ENCODE assay signal across 9 mouse cellular contexts in the genomic region with DNA sequence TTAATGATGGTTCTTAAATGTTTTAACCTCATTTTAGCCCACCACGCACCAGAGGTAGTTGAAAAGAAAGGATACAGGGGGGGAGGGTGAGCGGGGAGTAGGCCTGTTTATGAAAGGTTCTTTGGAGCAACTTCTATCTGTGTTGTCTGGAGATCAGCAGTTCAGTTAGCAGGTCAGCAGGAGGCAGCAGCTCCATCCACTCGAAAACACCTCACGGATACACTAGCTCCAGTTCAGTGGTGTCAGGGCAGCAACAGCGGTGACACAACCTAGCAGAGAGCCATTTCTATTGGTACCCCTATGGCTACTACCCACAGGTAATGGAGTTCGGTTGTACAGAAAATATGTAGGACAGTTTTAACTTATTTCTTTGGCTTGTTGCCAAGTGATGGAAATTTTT. TPM values are rescaled to one million over a fixed set of nuclear protein-coding genes. Genes with fewer than 3 reads are reported as not detected.
DNase-seq lines count a peak whose midpoint lies in the region; ATAC-seq lines count a peak whose summit lies in the region.
"Had no signal": no experiment of that assay in that cellular context is flagged by ENCODE, and none has a peak within 500 bp of the region (broad histone marks: within the 10 kb centered on the region; RNA-seq: fewer than 3 reads in every experiment).

No protein-coding gene starts in this region.

- no peaks in the 10 kb centered on the region for H3K27me3 ChIP-seq in neural tube, embryonic 14.5 days (ENCODE audit: control insufficient read depth, insufficient read depth, low read length)

- peaks cover 7% of the 10 kb centered on the region; the same call in 1 of the 2 replicates for H3K36me3 ChIP-seq in neural tube, embryonic 14.5 days (ENCODE audit: control insufficient read depth, insufficient read depth, low read length)

- no peak overlapping the region for H3K4me3 ChIP-seq in neural tube, embryonic 14.5 days (ENCODE audit: low read depth, low read length)

- intact Hi-C loops in left cerebral cortex, postnatal 4 days (cut with DNase I), result no loop called here

- peaks cover 2% of the 10 kb centered on the region; the same call in 1 of the 2 replicates for H3K4me1 ChIP-seq in neural tube, embryonic 14.5 days (ENCODE audit: control insufficient read depth, insufficient read depth, low read length)

- WGBS in neural tube, embryonic 14.5 days, result 52% methylated on average over 6 of the region's 6 CpGs

- no peak overlapping the region for H3K9ac ChIP-seq in neural tube, embryonic 14.5 days (replicated peaks; ENCODE audit: low read depth, low read length)

- no peak overlapping the region for H3K27ac ChIP-seq in neural tube, embryonic 14.5 days (ENCODE audit: low read depth, low read length)

- H3K9me3 ChIP-seq in neural tube, embryonic 14.5 days (ENCODE audit: control insufficient read depth, low read length), result no peaks in the 10 kb centered on the region

- no peak overlapping the region for H3K4me2 ChIP-seq in neural tube, embryonic 14.5 days (ENCODE audit: low read depth, low read length)

- peak; percentile 41; the same call in 1 of the 2 replicates for ATAC-seq in neural tube, embryonic 14.5 days (ENCODE audit: low read depth)

- DNase-seq in adrenal gland, postnatal 10 days, result peak; percentile 59
- DNase-seq in adrenal gland, postnatal 4 days (ENCODE audit: low spot score in 2 of 2), result no peak
- peak; percentile 41 for DNase-seq in left cerebral cortex, postnatal 4 days
- DNase-seq in left cerebral cortex, adult 18-20 months (ENCODE audit: low spot score in 2 of 2), result no peak
- peak; percentile 63 for DNase-seq in brain, adult 2 months (ENCODE audit: low read depth, low spot score)
- peak; percentile 60 for DNase-seq in kidney, adult 9 months
- DNase-seq in urinary bladder, postnatal 25 days (ENCODE audit: low spot score), result no peak

RNA-seq across cellular contexts. Expression of gene Zfp213, which starts 6.0 kb away (rescaled TPM):
- 1 to 10 TPM; 7.9 to 8.0 TPM for total RNA-seq in adrenal gland, postnatal 10 days (2021)
- 10 to 100 TPM in 1 of 2 experiments, 1 to 10 TPM in 1; 8.5 to 11.5 TPM for total RNA-seq in adrenal gland, postnatal 4 days (2021)
- total RNA-seq in left cerebral cortex, postnatal 4 days (2021), result 1 to 10 TPM; 6.4 to 7.3 TPM
- total RNA-seq in left cerebral cortex, adult 18-20 months (2021), result 1 to 10 TPM; 6.8 to 7.1 TPM
- 16.9 and 19.8 TPM in 2 replicates for polyA plus RNA-seq in neural tube, embryonic 14.5 days (2014; fragmentation: Nextera tagmentation; extraction: Ambion mirVana)

RNA-seq across cellular contexts. Expression of gene Zfp13, which starts 29.3 kb away (rescaled TPM):
- total RNA-seq in adrenal gland, postnatal 10 days (2021), result 10 to 100 TPM; 10.6 to 12.5 TPM
- 10 to 100 TPM; 27.5 to 29.7 TPM for total RNA-seq in adrenal gland, postnatal 4 days (2021)
- 10 to 100 TPM; 42.1 to 42.4 TPM for total RNA-seq in left cerebral cortex, postnatal 4 days (2021)
- 10 to 100 TPM; 27.5 to 29.7 TPM for total RNA-seq in left cerebral cortex, adult 18-20 months (2021)
- 26.6 TPM in 2 replicates for polyA plus RNA-seq in neural tube, embryonic 14.5 days (2014; fragmentation: Nextera tagmentation; extraction: Ambion mirVana)

RNA-seq across cellular contexts. Expression of gene Zscan10, which starts 30.6 kb away (rescaled TPM):
- total RNA-seq in adrenal gland, postnatal 10 days (2021), result not detected
- total RNA-seq in adrenal gland, postnatal 4 days (2021), result not detected
- not detected for total RNA-seq in left cerebral cortex, postnatal 4 days (2021)
- total RNA-seq in left cerebral cortex, adult 18-20 months (2021), result not detected
- polyA plus RNA-seq in neural tube, embryonic 14.5 days (2014; fragmentation: Nextera tagmentation; extraction: Ambion mirVana), result not detected in 2 replicates
- polyA plus RNA-seq: gonadal fat pad, adult 2 months had no signal

Comparison
In these comparisons a context has a peak if more than half of its experiments do, and no peak if none do; other contexts are left out.
1. DNase-seq: peak in adrenal gland, postnatal 10 days (single experiment), left cerebral cortex, postnatal 4 days (single experiment), brain, adult 2 months (single experiment) and kidney, adult 9 months (single experiment); none in adrenal gland, postnatal 4 days (0 of 2), left cerebral cortex, adult 18-20 months (0 of 2) and urinary bladder, postnatal 25 days (single experiment).